Mouse (Mus musculus) heart, postnatal 0 days (tissue): ENCODE results near the gene Dlx4.

Experiments
- CTCF ChIP-seq: IDR thresholded peaks from 2 replicates; pipeline ENCODE4 v1.5.1; 2016; ENCODE audit warnings: antibody characterized with exemption, control low read depth, low read depth
- EP300 ChIP-seq: IDR thresholded peaks from 2 replicates; pipeline ENCODE4 v1.6.1; 2016; ENCODE audit warnings: antibody characterized with exemption, low read depth

DNA sequence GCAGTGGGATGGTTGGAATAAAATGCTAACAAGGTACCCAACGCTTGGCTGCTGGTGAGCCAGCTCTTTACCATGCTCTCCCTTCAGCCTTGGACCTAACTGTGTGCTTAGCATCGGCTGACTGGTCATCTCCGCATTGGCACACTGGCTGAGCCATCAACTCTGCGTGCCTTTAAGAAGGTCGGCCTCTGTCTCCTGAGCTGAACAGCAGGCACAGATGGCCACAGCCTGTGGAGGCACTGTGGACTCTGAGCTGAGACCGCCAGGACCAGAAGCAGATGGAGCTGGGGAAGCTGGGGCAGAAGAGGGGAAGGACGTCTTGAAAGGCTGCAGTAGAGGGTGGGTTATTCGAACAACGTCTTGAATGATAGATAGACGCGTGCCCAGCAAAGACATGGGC lies 17.7 kb downstream of the Dlx4 start:
- TF ChIP-seq CTCF (no peak), EP300 (no peak)
